Mouse (Mus musculus) bone marrow, adult 2 months (tissue): Measurements from ENCODE around the gene Rad50. TPM values are rescaled to one million over a fixed set of nuclear protein-coding genes. Genes with fewer than 3 reads are reported as not detected.

Experiments used
- H3K27ac ChIP-seq: fragments of 200-500 bp; 2 replicates; pipeline ENCODE4 v1.5.1; 2012; ENCODE audit warnings: low read depth, mild to moderate bottlenecking, control low read depth, inconsistent platforms, low read length; ENCODE audit not compliant: control insufficient read depth, poor library complexity, insufficient read depth
- H3K4me1 ChIP-seq: fragments of 200-500 bp; 2 replicates; pipeline ENCODE4 v1.6.1; 2011; ENCODE audit warnings: low read length; ENCODE audit not compliant: control insufficient read depth, insufficient read depth
- H3K4me3 ChIP-seq: fragments of 200-500 bp; replicated peaks from 2 replicates; pipeline ENCODE3; 2011; ENCODE audit warnings: mild to moderate bottlenecking, low read depth, low read length, control low read depth; ENCODE audit not compliant: control insufficient read depth
- CTCF ChIP-seq: fragments of 200-500 bp; IDR thresholded peaks from 2 replicates; pipeline ENCODE4 v1.5.1; 2011; ENCODE audit warnings: low read length, control low read depth; ENCODE audit not compliant: control insufficient read depth, insufficient read depth
- POLR2A ChIP-seq: fragments of 200-500 bp; IDR thresholded peaks from 2 replicates; pipeline ENCODE4 v1.6.1; 2011; ENCODE audit warnings: low read depth, mild to moderate bottlenecking, control low read depth, low read length, borderline replicate concordance; ENCODE audit not compliant: control insufficient read depth
- WGBS: fragments of 180-500 bp; shearing (Covaris S2); methylation state at CpG from one replicate; pipeline ENCODE4 v1.1.7; 2018; 5-methylcytosine and 5-hydroxymethylcytosine counted together
- polyA plus RNA-seq: library from polyadenylated mRNA; stranded (reverse); fragments of >200 nt; gene quantifications from 2 replicates; pipeline ENCODE4 v1.2.4, GENCODE M21; 2011; ENCODE audit warnings: low replicate concordance; ENCODE audit not compliant: missing spikeins, insufficient read depth, insufficient read length

The Rad50 gene
- polyA plus RNA-seq, 1 experiment: 15.2 TPM

DNA sequence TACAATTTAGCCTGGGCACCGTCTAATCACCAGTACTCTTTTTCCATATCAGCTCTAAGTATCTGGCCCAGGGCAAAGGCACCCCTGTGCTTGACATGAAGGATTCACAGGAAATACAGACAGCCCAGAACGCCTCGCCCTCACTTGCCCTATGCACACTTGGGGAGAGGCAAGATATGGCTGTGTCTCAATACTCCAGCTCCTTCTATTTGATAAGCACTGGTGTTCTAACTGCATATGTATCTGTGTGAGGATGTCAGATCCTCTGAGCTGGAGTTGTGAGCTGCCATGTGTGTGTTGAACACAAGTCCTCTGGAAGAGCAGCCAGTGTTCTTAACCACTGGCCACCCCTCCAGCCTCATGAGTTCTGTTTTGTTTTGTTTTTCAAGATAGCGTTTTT lies 55.7 kb downstream of the Rad50 start:
- no peak overlapping the region for H3K4me3 ChIP-seq
- no peak overlapping the region for H3K27ac ChIP-seq
- 72% methylated on average over 4 of the region's 4 CpGs for WGBS
- TF ChIP-seq POLR2A: no peak
- TF ChIP-seq CTCF: no peak
- no peaks in the 10 kb centered on the region for H3K4me1 ChIP-seq

GRCm38 (mm10) chr11:53644017-53644416 lies 63.1 kb downstream of the Rad50 start:
- no peaks in the 10 kb centered on the region for H3K4me1 ChIP-seq
- H3K27ac ChIP-seq: no peak overlapping the region
- no peak for TF ChIP-seq CTCF
- TF ChIP-seq POLR2A: no peak
- WGBS: 82% methylated on average over 5 of the region's 5 CpGs
- no peak overlapping the region for H3K4me3 ChIP-seq

- H3K4me1 ChIP-seq: no peaks in the 10 kb centered on the region
- no peak overlapping the region for H3K4me3 ChIP-seq
- no peak overlapping the region for H3K27ac ChIP-seq
- 72% methylated on average over 12 of the region's 12 CpGs for whole genome bisulfite sequencing
- TF ChIP-seq POLR2A (no peak), CTCF (peak; percentile 54)
Measured at GRCm38 (mm10) chr11:53642744-53643279, 64.3 kb downstream of the Rad50 start.

GRCm38 (mm10) chr11:53637803-53638260 lies 69.3 kb downstream of the Rad50 start:
- Histone ChIP-seq H3K4me3 (no peak overlapping the region), H3K4me1 (no peaks in the 10 kb centered on the region; the same call in none of the 2 replicates), H3K27ac (no peak overlapping the region)
- TF ChIP-seq CTCF (no peak), POLR2A (no peak)
- 66% methylated on average over 10 of the region's 10 CpGs for WGBS

GRCm38 (mm10) chr11:53637046-53637802 lies 69.9 kb downstream of the Rad50 start:
- H3K27ac ChIP-seq: no peak overlapping the region
- no peak for TF ChIP-seq CTCF
- TF ChIP-seq POLR2A: no peak
- no peaks in the 10 kb centered on the region; the same call in none of the 2 replicates for H3K4me1 ChIP-seq
- H3K4me3 ChIP-seq: no peak overlapping the region
- WGBS: 66% methylated on average over 21 of the region's 21 CpGs

GRCm38 (mm10) chr11:53636183-53636646 lies 70.9 kb downstream of the Rad50 start:
- no peaks in the 10 kb centered on the region; the same call in none of the 2 replicates for H3K4me1 ChIP-seq
- TF ChIP-seq CTCF: no peak
- TF ChIP-seq POLR2A: no peak
- 2% methylated on average over 40 of the region's 40 CpGs for whole genome bisulfite sequencing
- peak overlapping the region; percentile 25 for H3K4me3 ChIP-seq
- H3K27ac ChIP-seq: no peak overlapping the region

GRCm38 (mm10) chr11:53635590-53636182 lies 71.4 kb downstream of the Rad50 start:
- no peaks in the 10 kb centered on the region; the same call in none of the 2 replicates for H3K4me1 ChIP-seq
- 61% methylated on average over 9 of the region's 9 CpGs for WGBS
- TF ChIP-seq POLR2A: no peak
- TF ChIP-seq CTCF: no peak
- no peak overlapping the region for H3K27ac ChIP-seq
- H3K4me3 ChIP-seq: no peak overlapping the region

GRCm38 (mm10) chr11:53634556-53634955 lies 72.6 kb downstream of the Rad50 start, which contains the start of gene Il13:
Gene Il13, minus strand, starts transcription at chr11:53634702.
- Histone ChIP-seq H3K4me3 (no peak within 1 kb of the TSS), H3K4me1 (no peaks in the 10 kb centered on the region; the same call in none of the 2 replicates), H3K27ac (no peak within 1 kb of the TSS)
- TF ChIP-seq CTCF: no peak
- TF ChIP-seq POLR2A: no peak
- 76% methylated on average over 8 of the region's 8 CpGs for WGBS
